Mouse (Mus musculus) kidney, postnatal 14 days (tissue): Measurements from ENCODE around the gene Sumf1.
A peak's percentile ranks its signal among the peaks of the same experiment; 100 is the strongest.

Source experiments
- DNase-seq: peaks from one replicate; pipeline ENCODE4 v3.0.0; 2022; ENCODE audit warnings: mixed read lengths

Sumf1 gene

DNA sequence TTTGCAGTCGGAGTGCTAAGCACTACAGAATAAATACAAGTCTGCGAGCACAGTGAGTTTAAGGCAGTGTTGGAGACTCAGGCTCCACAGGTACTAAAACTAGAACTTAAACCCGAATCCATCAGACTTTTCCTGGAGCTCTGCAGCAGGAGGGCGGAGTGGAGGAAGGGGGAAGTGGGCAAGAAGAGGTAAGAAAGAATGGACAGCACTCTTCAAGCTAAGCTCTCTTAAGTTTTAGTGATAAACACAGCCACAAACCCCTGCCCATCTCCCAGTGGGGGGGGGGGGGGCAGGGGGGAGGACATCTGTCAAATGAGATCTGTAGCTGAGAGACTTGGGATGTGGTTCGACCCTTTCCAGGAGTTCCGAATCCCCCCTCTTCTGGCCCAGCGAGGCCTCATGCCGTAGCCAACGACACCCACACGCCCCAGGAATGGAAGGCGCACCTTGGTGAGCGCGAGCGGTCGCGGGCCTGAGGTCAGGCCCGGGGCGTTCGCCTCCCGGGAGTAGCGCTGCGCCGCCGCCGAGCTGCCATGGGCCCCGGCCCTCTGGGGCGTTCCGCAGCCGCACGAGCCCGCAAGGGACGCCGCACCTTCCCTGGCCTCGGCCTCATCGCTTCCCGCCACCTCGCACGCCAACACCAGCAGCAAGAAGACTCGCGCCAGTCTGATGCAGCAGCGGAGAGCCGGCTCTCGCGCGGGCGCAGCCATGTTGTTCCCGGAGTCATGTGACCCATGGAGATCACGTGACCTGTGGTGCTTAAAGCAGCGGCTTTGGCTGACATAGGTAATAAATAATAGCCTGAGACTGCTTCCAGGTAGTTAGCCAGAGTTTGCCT lies at the start of gene Sumf1:
Gene Sumf1, minus strand, starts transcription at position 736 of the 838 bp plus-strand sequence.
- DNase-seq = peak; percentile 95

DNA sequence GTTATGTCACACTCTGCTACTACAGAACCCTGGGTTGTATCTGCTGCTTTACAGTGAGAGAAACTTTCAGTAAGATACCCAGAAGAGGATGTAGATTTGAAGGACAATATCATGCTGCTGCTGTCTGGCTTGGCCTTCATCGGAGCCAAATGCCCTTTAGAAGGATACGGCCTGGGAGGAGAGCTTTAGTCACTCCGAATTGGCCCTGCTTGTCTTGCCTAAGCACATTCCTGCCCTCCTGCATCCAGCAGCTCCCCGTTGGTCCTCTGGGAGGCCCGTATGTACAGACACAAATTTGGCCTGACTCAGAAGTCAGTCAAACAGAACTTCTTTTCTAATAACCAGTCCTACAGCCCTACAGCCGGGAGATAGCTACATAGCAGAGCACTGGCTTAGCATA lies 49.2 kb upstream of the Sumf1 start:
- DNase-seq = peak; percentile 72

DNA sequence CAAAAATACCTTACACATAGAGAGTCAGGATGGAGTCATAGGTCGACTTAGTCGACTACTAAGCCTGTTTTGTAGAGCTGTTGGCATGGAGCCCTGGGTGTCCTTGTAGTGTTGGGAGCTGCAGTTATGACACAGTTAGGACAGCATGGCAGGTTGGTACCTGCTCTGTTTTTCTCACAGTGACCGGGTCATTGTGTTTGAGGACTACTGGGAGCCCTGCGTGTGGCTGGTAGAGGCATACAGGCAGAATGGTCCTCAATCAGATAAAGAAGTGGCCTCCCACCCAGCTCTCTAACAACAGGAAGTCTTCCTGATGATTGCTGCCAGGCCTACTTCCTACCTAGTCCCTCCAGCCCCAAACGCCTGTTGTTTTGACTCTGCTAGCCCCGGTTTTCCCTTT lies 47.7 kb upstream of the Sumf1 start:
- peak; percentile 59 for DNase-seq

DNA sequence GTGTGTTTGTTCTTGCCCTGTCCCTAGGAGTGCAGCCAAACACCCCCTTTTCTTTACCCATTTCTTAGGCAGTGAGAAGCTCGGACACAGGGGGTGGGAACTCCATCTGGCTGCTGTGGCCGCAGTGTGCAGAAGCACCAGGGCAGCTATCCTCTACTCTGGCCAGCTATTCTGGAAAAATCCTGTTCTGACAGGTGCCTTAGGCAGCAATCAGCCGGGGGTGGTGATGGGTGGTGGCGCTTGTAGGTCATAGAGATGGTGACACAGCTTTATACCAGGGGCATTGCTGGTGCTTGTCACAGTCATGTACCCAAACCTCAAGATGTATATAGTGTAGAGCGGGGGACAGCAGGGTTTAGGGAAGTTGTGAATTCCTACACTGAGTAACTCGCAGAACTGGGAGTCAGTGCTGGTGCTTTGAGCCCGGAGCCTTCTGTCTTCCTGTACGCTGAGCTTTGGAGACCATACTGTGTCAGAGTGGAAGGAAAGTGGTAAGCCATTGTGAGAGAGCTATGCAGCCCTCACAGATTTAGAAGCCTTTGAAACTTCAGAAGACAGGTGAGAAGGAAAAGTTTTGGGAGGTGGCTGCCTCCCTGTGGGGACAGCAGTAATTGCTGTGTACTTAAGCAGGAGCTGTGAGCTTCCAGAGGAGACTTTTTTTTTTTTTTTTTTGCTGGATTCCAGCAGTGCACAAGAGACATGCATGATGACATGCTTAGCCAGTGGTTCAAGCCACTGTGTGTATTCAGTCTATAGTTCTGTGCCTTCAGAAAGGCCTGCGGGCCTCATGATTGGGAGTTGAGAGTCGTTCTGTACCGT lies 46.7 kb upstream of the Sumf1 start:
- peak; percentile 45 for DNase-seq

DNA sequence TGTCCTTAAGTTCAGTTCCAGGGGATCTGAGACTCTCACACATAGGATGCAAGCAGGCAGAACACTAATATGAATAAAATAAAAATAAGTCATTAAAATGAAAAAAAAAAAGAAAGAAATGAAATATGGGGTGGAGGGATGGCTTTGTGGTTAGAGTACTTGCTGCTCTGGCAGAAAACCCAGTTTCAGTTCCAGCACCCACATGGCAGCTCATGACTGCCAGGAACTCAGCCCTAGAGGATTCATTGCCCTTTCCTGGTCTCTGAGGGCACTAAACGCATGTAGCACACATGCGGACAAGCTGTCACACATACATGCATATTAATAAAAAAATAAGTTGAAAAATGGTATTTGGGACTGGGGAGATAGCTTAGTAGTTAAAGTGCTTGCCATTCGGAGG lies 45.2 kb upstream of the Sumf1 start:
- no peak for DNase-seq

DNA sequence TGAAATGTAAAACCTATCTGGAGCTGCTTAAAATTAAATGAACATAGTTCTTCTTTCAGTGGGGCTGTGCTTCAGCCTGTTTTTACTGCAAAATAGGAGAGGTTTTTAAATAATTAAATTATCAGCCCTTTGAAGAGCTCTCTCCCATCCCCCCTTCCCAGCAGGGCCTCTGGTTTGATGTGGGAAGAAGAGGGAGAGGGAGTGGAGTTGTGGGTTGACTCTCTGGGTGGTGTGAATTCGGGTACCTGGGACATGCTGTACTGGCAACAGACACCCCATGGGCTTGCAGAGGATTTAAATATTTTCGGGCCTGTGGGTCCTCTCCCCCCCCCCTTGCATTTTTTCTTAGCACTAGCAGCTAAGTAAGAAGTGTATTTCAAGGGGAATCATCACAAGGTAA lies 43.2 kb upstream of the Sumf1 start:
- DNase-seq = no peak

DNA sequence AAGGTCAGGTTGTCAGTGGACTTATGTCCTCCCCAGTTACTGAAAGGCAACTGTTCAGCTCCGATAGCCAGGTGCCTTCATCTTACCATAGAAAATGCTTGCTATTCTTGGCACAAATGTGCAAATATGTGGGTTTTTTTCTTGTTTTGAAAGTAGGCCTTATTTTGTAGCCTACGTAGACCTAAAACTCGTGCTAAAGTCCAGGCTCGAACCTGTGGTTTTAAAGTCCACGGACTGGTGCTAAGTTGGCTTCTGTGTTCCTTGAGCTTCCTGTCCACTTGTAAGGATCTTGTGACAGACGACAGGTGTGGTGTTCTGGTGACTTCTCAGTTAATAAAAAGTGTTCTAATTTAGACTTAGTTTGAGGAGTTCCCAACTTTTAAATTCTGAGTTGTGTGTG lies 42.7 kb upstream of the Sumf1 start:
- DNase-seq = no peak

DNA sequence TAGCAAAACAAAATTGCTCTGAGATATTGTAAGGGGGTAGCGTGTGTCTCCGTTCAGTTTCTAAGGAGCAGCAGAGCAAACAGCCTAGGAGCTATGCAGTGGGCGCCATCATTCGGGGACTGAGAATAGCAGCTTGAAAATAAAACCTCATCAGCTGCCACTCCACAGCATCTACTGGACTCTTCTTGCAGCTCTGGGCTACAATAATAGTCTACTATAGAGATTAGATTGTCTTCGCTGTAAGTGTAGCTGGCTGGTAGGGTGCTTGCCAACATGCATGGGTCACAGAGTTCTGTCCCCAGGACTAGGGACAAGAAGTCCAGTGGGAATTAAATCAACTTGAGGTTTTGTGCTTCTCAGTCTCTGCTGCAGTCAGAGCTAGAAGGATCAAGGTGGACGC lies 42.1 kb upstream of the Sumf1 start:
- DNase-seq = no peak

DNA sequence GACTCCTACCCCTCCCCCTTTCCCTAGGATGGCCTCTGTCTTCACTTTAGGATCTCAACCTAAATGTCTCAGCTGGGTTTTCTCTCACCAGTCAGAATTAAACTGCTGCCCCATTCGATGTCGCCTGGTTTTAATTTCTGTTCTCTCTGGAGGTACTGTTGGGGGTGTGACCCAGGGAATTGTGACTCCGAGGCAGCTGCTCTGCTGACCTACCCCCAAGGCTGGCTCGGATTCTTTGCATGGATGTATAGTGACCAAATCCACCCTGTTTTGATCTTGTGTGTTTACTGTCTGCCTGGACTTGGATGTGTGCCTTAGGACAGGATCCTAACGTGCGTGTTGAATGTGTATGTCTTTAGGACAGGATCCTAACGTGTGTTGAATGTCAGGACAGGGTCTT lies 40.8 kb upstream of the Sumf1 start:
- DNase-seq = no peak

DNA sequence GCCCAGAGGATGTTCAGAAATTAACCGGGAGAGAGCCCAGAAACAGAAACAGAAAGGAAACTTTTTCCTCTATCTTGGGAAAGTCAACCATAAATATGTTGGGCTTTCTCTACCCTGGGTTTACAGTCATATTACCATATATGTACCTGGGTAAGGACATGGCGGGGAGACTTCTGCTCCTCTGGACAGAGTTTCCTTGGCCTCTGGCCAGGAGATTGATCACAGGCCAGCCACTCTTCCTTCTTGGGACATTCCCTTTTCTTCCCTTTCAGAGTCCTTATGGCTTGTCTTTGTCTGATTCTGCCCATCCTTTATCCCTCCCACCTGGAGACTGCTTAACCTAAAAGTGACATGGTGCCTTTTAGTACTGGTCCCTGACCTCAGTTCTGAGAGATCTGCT lies 39.6 kb upstream of the Sumf1 start:
- no peak for DNase-seq

DNA sequence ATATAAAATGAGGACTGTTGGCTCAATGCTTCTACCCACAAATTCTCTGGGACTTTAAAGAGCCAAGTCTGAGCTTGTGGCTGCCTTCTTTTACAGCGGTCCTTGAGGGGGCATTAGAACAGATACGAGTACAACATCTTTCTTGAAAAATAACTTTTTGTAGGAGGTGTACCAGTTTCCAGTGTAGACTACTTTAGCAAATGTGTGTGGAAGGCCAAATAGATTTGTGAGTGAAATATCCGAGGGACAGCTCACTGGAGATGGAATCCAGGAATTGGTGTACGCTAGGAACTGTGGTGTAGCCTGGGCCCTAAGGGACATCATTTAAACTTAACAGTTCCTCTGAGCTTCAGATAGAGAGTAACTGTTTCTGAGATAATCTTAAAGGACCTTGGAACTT lies 39.0 kb upstream of the Sumf1 start:
- DNase-seq = no peak

DNA sequence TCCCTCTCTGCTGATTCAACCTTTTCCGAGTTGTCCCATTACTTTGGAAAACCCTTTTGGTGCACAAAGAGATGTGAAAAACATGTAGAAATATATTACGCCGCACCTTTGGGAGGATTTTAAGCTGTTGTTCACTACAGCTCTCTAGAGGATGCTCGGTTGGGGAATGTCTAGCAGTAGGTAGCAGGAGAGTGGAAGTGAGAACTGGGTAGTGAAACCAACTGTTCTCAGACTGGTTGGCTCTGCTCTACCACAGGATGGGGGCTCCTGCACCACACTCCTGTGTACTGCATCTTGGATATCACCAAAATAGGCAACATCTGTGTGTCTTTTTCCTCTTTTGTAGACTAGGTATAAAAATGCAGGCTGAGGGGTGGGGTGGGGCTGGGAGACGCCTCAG lies 37.5 kb upstream of the Sumf1 start:
- DNase-seq = no peak

DNA sequence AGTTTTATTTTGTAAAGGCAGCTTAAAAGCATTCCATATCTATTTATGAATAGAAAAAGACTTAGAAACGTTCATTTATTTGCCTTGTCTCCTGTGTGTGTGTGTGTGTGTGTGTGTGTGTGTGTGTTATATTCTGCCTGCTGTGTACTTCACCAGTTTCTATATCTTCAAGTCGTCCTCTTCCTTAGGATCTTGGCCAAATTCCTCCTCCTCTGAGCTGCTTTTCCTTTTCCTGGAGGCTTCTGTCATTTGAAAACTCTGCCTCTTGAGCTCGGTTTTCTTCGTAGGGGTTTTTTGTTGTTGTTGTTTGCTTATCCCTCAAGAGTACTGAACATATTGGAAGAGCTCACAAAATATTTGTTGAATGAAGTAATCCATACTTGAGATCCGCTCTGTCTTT lies 37.1 kb upstream of the Sumf1 start:
- no peak for DNase-seq

DNA sequence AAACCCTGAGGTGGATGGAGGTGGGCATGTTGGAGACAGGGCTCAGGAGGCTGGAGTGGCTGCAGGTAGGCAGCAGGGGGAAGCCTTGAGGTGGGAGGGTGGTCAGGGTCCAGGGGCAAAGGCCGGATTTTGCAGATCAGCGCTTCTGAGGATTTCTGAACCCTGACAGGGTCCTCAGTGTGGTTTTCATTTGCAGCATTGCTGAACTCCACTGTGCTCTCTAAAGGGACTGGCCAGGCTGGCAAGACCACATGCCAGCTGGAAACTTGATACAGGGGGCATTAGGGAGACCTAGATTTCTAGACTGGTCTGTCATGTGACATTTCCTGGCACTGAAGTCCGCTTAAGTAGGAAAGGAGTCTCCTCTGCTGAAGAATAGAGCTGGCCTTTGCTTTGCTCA lies 32.6 kb upstream of the Sumf1 start:
- peak; percentile 58 for DNase-seq

DNA sequence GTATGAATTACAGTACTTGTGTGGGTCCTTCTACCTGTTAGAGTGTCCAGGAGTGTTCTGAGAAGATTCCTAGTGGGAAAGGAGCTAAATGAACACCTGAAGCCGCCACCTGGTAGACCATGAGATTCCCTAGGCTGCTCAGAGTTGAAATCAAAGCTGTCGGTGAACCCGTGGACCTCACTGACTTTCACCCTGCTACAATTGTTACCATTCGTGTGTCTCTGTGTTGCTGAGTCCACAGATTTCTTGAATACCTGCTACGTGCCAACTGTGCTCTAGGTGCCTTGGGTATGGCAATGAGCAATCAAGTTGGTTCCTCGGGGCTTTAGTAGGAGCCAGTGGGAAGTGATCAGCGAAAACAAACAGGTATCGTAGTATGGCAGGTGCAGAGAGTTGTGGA lies 31.4 kb upstream of the Sumf1 start:
- DNase-seq = no peak

DNA sequence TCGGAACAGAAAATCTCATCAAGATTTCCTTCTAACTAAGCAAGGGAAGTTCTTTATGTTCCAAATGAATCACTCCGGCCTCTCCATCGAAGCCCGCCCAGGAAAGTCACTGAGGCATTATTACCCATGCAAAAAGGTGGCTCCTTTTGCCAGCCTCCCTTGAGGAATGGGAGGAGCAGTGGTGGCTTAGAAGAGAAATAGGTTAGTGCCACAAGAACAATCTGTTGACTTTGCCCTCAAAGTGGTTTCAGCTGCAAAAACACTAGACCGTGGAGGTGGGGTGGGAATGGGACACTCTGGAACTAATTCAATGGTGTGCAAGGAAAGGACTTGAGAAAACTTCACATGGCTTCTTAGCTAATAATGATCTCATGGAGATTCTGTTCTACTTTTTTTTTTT lies 30.7 kb upstream of the Sumf1 start:
- peak; percentile 69 for DNase-seq

DNA sequence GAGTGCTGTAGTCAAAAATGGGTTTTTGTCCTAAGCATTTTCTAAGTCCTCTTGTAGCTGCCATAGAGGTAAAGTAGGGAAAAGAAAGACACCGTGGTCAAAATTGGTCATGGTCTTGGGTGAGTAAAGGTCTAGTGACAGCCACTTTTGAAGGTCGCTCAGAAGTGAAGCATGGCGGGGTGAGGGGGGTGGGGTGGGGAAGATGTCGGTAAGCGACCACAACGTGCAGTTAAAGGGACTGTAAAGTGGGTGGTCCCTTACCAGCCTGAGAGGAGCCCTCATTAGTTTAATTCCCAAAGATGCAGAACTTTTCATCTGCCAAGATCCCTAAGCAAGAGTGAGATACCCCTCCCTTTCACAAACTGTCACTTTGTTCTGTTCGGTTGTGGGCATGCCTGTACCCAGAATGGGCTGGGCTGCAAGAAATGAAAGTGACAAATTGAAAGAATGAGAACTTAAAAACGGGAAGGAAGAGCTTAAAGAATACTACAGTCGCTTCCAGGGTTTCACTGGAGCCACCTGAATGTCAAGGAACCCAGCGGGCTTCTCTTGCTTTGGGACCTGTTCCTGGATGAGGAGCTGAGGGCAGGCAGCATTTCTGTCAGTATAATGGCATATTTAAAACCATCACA lies 29.0 kb upstream of the Sumf1 start:
- no peak for DNase-seq

DNA sequence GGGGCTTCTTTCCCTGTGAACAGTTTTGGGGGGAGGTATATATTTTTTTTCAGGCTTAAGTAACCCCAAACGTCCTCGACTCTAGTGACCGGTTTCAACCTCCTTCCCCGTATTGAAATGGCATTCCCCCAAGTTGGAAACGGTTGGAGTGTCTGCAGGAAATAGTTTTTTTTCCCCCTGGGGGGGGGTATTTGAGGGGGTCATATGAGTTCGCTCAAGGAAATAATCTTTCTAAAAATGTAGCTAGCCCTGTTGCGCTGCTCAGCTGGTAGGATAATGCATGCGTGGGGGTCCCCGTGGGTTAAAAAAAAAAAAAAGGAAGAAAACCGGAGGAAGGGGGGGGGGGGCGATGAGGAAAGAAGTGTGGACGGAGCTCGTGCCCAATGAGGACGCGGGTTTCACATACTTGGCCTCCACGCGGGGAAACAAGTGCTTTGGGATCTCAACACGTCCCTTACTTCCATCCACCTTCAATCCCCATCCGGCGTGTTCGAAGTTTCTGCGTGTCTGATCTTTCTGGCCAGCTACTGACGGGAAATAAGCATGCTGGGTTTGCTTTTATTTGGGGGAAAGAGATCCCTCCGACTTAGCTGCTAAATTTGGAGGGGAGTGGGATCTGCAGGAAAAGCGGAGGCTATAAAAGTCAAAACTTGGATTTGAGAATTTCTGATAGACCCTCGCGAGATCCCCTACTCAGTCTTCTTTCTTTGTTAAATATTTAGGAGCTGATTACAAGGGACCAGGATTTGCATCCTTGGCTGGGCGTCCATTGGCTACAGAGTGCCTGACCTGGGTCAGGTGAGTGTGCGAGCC lies 28.3 kb upstream of the Sumf1 start:
- DNase-seq = no peak

DNA sequence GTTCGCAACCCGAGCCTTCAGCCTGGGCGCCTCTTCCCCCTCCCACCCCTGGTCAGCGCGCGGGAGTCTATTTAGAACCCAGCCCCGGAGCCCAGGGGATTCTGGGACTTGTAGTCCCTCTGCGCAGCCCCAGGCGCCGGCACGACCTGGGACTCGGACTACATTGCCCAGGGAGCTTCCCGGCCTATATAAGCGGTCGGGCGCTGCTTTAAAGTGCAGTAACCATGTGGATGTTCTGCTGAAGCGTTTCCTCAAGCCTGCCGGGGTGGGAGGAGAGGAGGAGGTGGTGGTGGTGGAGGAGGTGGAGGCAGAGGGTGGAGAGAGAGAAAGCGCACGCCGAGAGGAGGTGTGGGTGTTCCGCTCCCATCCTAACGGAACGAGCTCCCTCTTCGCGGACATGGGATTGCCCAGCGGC lies 27.5 kb upstream of the Sumf1 start, which contains the start of gene Itpr1:
Gene Itpr1, plus strand, starts transcription at position 216 of the 415 bp plus-strand sequence.
- peak; percentile 99 for DNase-seq

DNA sequence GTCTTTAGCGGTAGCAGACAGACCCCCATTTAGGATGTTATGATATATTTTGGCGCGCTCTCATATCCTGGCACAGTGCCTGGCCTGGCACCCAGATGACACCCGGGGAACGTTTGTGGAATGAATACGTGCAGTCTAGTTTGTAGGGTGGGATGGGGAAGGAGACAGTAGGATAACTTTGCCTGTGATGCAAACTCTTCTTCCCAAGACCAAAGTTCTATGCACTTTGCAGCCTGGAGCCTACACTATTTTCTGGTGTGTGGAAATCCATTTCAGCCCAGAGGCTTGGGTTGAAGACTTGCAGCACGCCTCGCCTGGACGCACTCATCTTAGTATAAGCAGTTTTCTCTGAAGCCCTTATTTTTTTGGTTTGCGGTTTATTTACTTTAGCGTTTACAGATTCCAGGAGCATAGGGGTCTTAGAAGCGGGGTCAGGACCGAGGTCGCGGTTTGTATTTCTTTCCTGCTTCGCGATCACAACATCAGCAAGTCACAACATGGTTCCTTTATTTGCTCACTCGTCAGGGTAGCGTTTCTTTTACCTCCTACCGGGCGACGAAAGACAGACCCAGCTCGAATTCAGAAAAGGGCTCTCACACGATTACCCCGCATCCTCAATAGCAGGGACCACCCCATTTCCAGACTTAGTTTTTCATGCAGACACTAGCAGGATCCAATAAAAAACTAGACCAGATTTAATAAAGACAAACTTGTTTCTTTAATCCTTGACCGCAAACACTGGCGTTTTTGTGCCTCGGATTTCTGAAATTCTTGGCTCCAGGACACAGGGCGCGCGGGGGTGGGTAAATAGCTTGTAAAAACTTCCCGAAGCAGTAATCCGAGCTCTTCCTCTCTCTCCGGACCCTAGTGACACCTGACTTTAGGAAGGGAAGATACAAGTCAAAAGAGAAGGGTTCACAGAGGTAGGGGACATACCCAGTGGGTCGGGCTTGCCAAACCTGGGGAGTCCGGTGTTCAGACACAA lies 26.8 kb upstream of the Sumf1 start:
- DNase-seq = no peak

DNA sequence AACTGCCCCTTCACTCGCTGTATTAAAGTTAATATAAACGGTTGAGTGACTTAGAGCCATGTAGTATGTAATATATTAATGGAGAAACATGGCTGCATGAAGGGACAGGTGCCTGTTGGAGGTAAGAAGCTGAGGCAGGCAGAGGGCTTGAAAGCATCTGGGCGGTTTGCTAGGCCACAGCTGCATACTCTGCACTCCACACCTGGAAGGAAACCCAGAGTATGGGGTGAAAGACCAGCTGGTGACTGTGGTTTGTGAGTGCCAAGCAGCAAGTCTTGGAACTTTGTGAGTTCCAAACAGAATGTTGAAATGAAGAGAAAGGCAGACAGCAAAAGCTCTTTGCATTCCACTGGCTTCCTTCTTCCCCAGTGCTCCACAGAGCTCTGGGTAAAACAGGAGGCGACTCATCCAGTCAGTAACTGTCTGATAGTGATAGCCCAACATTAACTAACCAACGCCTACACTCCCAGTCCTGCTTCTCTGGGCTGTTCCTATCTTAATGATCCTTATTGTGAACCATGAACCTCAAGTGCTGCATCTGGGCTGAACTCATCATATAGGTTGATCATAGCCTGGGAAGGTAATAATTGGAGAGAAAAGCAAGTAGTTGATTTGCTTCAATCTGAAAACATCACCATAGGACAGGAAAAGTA lies 21.7 kb upstream of the Sumf1 start:
- DNase-seq = no peak
